Mouse (Mus musculus) ZHBTc4 (cell line): Measurements from ENCODE around the gene 9930111J21Rik2.
"Not testable (repeated sequence)": the region's sequence is repeated elsewhere in the genome, so short reads cannot be mapped to it uniquely, and the experiment has no call there.

ENCODE experiments used
- DNase-seq: peaks from one replicate; pipeline ENCODE4 v3.0.0-alpha.2; 2011; ENCODE audit warnings: low read depth, low spot score

9930111J21Rik2 gene

DNA sequence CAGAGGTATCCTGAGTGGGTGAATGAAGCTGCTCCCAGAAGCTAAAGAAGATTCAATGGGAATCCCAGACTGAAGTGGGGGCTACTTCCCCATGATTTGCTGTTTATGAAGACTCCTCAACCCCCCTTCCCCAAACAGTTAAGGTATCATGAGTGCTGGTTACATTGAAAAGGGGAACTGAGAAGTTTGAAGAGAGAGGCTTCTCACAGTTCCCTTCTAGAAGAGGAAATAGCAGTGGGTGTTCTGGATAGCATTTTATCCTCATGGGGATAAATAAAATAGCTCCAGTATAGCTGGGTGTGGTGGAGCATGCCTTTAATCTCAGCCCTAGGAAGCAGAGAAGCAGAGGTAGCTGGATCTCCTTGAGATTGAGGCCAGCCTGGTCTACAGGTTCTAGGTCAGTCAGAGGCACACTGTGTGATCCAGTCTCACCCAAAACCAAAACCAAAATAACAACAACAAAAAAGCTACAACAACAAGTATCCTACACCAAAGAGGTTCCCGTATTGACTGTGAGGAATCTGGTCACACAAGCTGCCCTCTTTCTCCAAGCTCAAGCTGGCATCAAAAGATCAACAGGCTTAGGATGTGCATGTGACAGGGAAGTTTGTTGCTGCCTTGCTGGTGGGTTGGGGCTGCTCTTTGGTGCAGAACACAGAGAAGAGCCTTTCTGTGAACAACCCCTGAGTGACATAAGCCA lies 72.7 kb downstream of the 9930111J21Rik2 start, which contains the start of gene Olfr56:
Olfr56 (plus strand) TSS at position 650 of the 700 bp plus-strand sequence.
- not testable (repeated sequence) for DNase-seq

DNA sequence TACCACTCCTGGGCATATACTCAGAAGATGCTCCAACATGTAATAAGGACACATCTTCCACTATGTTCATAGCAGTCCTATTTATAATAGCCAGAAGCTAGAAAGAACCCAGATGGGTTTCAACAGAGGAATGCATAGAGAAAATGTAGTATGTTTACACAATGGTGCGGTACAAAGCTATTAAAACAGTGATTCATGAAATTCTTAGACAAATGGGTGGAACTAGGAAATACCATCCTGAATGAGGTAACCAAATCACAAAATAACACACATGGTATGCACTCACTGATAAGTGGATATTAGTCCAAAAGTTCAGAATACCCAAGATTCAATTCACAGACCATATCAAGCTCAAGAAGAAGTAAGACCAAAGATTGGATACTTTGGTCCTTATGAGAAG lies 76.4 kb downstream of the 9930111J21Rik2 start:
- DNase-seq = not testable (repeated sequence)
